Mouse (Mus musculus) forebrain, embryonic 11.5 days (tissue): ENCODE measurements around the gene Antxr2. TPM values are rescaled to one million over a fixed set of nuclear protein-coding genes. Genes with fewer than 3 reads are reported as not detected.

Experiments used
- ATAC-seq: fragments of 200-750 bp; cut with Nextera tagmentation; replicated peaks from 2 replicates; pipeline ENCODE4 v1.8.0; 2017; ENCODE audit warnings: moderate TSS enrichment; ENCODE audit not compliant: low FRiP score
- DNase-seq: peaks from one replicate; pipeline ENCODE4 v3.0.0-alpha.2; 2017; ENCODE audit warnings: low spot score
- H3K27ac ChIP-seq: fragments of 300-500 bp; sonication (generic); 2 replicates; pipeline ENCODE4 v1.5.1; 2014; ENCODE audit warnings: low read depth, low read length
- H3K27me3 ChIP-seq: fragments of 300-500 bp; sonication (generic); 2 replicates; pipeline ENCODE4 v1.6.1; 2014; ENCODE audit warnings: mild to moderate bottlenecking, low read length, mixed read lengths; ENCODE audit not compliant: control insufficient read depth, insufficient read depth
- H3K36me3 ChIP-seq: fragments of 300-500 bp; sonication (generic); 2 replicates; pipeline ENCODE4 v1.6.1; 2014; ENCODE audit warnings: mild to moderate bottlenecking, low read length, moderate library complexity, mixed read lengths; ENCODE audit not compliant: control insufficient read depth, insufficient read depth
- H3K4me1 ChIP-seq: fragments of 300-500 bp; sonication (generic); replicated peaks from 2 replicates; pipeline ENCODE4 v1.6.1; 2014; ENCODE audit warnings: low read length, mixed read lengths; ENCODE audit not compliant: control insufficient read depth, insufficient read depth
- H3K4me2 ChIP-seq: fragments of 300-500 bp; sonication (generic); 2 replicates; pipeline ENCODE4 v1.6.1; 2014; ENCODE audit warnings: low read depth, mild to moderate bottlenecking, low read length, moderate library complexity, mixed read lengths; ENCODE audit not compliant: severe bottlenecking
- H3K4me3 ChIP-seq: fragments of 300-500 bp; sonication (generic); 2 replicates; pipeline ENCODE4 v1.5.1; 2014; ENCODE audit warnings: low read depth, low read length
- H3K9ac ChIP-seq: fragments of 300-500 bp; sonication (generic); 2 replicates; pipeline ENCODE4 v1.6.1; 2014; ENCODE audit warnings: low read length
- H3K9me3 ChIP-seq: fragments of 300-500 bp; sonication (generic); 2 replicates; pipeline ENCODE4 v1.6.1; 2016; ENCODE audit warnings: low read length, mixed read lengths; ENCODE audit not compliant: control insufficient read depth
- WGBS: fragments of 180-500 bp; shearing (Covaris S2); extraction: QIAGEN DNeasy Blood & Tissue Kit; methylation state at CpG from one replicate; pipeline ENCODE4 v1.1.7; 2014; 5-methylcytosine and 5-hydroxymethylcytosine counted together
- polyA plus RNA-seq: library from polyadenylated mRNA; unstranded; fragments of >200 nt; fragmentation: Nextera tagmentation; extraction: Ambion mirVana; gene quantifications from 2 replicates; pipeline ENCODE4 v1.2.1, GENCODE M21; 2014

The Antxr2 gene
- polyA plus RNA-seq, 1 experiment from 2014 or later, result 10.5 TPM

- Histone ChIP-seq H3K27ac (no peak overlapping the region), H3K9ac (no peak overlapping the region), H3K4me3 (no peak overlapping the region), H3K27me3 (no peaks in the 10 kb centered on the region), H3K4me1 (no peaks in the 10 kb centered on the region), H3K36me3 (no peaks in the 10 kb centered on the region; the same call in 1 of the 2 replicates), H3K9me3 (no peaks in the 10 kb centered on the region), H3K4me2 (no peak overlapping the region)
- ATAC-seq, result no peak
- 84% methylated on average over 2 of the region's 2 CpGs for WGBS
- DNase-seq, result no peak
These were observed 116.0 kb downstream of the Antxr2 start for GRCm38 (mm10) chr5:97914890-97915289.

DNA sequence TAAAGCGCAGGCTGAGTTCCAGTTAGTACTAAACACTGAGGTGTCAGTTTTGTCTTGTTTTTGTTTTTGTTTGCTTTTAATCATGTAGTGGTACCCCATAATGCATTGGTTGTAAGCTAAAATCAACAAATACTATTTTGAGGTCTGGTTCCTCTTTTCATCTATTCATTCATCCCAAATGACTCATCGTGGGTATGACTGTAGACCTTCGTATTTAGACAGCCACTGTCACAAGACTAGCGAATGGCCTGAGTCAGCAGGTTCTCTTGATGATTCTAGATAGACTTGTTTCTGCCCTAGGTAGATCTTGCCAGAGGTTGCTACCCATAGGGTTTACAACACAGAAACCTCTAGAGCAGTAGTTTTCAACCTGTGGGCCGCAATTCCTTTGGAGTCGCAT is 116.9 kb downstream of the Antxr2 start:
- H3K4me2 ChIP-seq, result no peak overlapping the region
- H3K27ac ChIP-seq, result no peak overlapping the region
- H3K4me3 ChIP-seq, result no peak overlapping the region
- DNase-seq (no peak), ATAC-seq (no peak)
- H3K9ac ChIP-seq, result no peak overlapping the region
- no peaks in the 10 kb centered on the region; the same call in 1 of the 2 replicates for H3K36me3 ChIP-seq
- no peaks in the 10 kb centered on the region for H3K9me3 ChIP-seq
- 91% methylated on average over 6 of the region's 6 CpGs for WGBS
- H3K27me3 ChIP-seq, result no peaks in the 10 kb centered on the region
- no peaks in the 10 kb centered on the region for H3K4me1 ChIP-seq

DNA sequence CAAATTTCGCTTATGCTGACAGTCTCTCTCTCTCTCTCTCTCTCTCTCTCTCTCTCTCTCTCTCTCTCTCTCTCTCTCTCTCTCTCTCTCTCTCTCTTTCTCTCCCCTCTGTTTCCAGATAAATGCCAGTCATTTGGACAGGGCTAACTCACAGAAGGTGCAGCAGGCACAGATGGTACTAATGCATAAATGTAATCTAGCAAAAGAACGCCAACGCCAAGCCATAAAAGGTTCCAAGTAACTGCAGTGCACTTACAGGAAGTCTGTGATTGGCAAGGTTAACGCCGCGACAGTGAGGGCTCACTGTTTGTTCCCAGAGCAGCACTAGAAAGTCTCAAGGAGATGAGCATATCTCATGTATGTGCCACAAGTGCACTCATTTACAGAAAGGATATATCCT is 123.4 kb downstream of the Antxr2 start:
- DNase-seq (no peak), ATAC-seq (no peak)
- Histone ChIP-seq H3K36me3 (no peaks in the 10 kb centered on the region), H3K4me2 (no peak overlapping the region), H3K9ac (no peak overlapping the region), H3K9me3 (no peaks in the 10 kb centered on the region), H3K4me3 (no peak overlapping the region), H3K4me1 (no peaks in the 10 kb centered on the region), H3K27me3 (no peaks in the 10 kb centered on the region), H3K27ac (no peak overlapping the region)
- 79% methylated on average over 6 of the region's 6 CpGs for WGBS

GRCm38 (mm10) chr5:97906537-97907266 is 124.1 kb downstream of the Antxr2 start:
- ATAC-seq, result no peak
- Histone ChIP-seq H3K36me3 (no peaks in the 10 kb centered on the region), H3K4me1 (no peaks in the 10 kb centered on the region), H3K4me2 (no peak overlapping the region), H3K4me3 (no peak overlapping the region), H3K27me3 (no peaks in the 10 kb centered on the region), H3K27ac (no peak overlapping the region), H3K9ac (no peak overlapping the region), H3K9me3 (no peaks in the 10 kb centered on the region)
- no peak for DNase-seq
- WGBS, result 85% methylated on average over 13 of the region's 13 CpGs

DNA sequence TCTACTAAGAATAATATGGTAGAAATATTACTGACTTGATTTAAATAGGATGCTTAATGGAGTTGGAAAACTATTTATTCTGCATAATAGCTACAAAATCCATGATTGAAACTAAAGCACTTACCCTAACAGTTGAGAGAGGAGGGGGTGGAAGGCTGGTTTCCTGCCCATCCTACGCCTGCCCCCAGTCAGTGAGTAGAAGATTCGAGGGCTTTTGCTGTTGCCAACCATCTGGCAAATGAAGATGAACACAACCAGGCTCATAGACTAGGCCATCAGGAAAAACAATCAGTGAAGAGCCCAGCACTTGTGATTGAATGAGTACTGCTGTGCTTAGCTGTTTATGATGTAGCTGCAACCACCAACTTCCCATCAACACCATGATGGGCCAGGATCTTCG is 125.0 kb downstream of the Antxr2 start:
- ATAC-seq, result no peak
- no peaks in the 10 kb centered on the region for H3K36me3 ChIP-seq
- no peak overlapping the region for H3K9ac ChIP-seq
- no peak overlapping the region for H3K4me3 ChIP-seq
- 87% methylated on average over 3 of the region's 3 CpGs for WGBS
- H3K27ac ChIP-seq, result no peak overlapping the region
- no peaks in the 10 kb centered on the region for H3K27me3 ChIP-seq
- no peak for DNase-seq
- H3K4me2 ChIP-seq, result no peak overlapping the region
- no peaks in the 10 kb centered on the region for H3K9me3 ChIP-seq
- H3K4me1 ChIP-seq, result no peaks in the 10 kb centered on the region

DNA sequence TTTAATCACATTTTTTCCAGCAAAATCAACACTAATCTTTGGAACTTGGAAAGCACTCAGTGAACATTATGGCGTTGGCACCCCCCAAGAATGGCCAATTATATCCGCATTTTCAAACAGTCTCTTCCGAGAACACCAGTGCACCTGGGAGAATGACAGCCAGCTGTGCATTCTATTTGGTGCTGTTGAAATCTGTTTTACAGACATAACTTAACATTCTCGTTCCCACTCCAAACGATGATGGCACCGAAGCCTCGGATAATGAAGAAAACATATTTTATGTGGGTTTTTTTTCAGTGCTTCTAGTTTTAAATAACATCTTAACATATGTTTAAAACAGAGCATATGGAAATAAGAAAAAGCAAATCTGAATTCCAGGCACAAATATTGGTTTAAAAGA is 129.7 kb downstream of the Antxr2 start:
- Histone ChIP-seq H3K27me3 (no peaks in the 10 kb centered on the region), H3K4me3 (no peak overlapping the region), H3K9me3 (no peaks in the 10 kb centered on the region), H3K36me3 (no peaks in the 10 kb centered on the region), H3K27ac (no peak overlapping the region), H3K9ac (no peak overlapping the region), H3K4me2 (no peak overlapping the region), H3K4me1 (no peaks in the 10 kb centered on the region)
- ATAC-seq (no peak), DNase-seq (no peak)
- WGBS, result 95% methylated on average over 7 of the region's 7 CpGs

DNA sequence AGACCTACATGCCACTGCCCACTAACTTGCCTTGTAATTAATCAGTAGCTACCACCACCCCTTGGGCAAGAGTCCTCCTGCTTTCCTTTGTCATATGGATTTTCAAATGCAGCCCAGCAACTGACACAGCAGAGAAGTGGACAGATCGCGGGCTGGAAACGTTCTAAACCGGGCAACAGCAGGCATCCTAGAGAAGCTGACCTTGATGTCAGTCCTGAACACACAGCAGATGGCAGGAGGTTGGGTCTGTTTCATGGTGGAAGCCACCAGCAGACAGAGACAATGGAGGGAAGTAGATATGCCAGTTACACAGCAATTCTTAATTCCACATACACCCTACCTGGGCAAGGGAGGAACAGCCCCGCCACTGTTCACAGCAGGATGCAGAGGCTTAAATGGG is 131.5 kb downstream of the Antxr2 start:
- Histone ChIP-seq H3K36me3 (no peaks in the 10 kb centered on the region), H3K4me3 (no peak overlapping the region), H3K4me2 (no peak overlapping the region), H3K27me3 (no peaks in the 10 kb centered on the region), H3K9ac (no peak overlapping the region), H3K27ac (no peak overlapping the region), H3K9me3 (no peaks in the 10 kb centered on the region), H3K4me1 (no peaks in the 10 kb centered on the region)
- DNase-seq (no peak), ATAC-seq (no peak)
- 92% methylated on average over 5 of the region's 5 CpGs for WGBS

DNA sequence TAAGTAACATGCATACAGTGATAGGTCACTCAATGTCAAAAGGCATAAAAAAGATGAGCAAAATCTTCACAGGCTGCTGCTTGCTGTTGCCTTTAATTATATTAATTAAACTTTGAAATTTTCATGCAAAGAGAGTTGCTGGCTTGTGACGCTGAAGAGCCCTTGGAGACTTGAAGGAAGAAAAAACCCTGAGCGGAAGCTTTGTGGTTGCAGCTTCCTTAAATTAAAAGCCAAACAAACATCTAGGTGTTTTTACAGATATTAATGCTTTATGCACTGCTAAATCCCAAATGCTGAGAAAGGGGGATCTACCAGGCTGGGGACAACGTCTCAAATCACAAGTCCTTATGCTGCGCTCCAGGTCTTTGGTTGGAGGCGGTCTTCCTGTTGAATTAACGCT is 145.4 kb downstream of the Antxr2 start:
- DNase-seq (no peak), ATAC-seq (no peak)
- no peaks in the 10 kb centered on the region for H3K4me1 ChIP-seq
- H3K4me2 ChIP-seq, result no peak overlapping the region
- H3K4me3 ChIP-seq, result no peak overlapping the region
- H3K9me3 ChIP-seq, result no peaks in the 10 kb centered on the region
- WGBS, result 92% methylated on average over 6 of the region's 6 CpGs
- H3K27ac ChIP-seq, result no peak overlapping the region
- no peaks in the 10 kb centered on the region for H3K27me3 ChIP-seq
- no peaks in the 10 kb centered on the region for H3K36me3 ChIP-seq
- H3K9ac ChIP-seq, result no peak overlapping the region

GRCm38 (mm10) chr5:97884110-97884509 is 146.7 kb downstream of the Antxr2 start:
- no peak overlapping the region for H3K4me2 ChIP-seq
- ATAC-seq, result no peak
- no peaks in the 10 kb centered on the region for H3K9me3 ChIP-seq
- H3K9ac ChIP-seq, result no peak overlapping the region
- WGBS, result 83% methylated on average over 3 of the region's 3 CpGs
- DNase-seq, result no peak
- no peak overlapping the region for H3K4me3 ChIP-seq
- no peak overlapping the region for H3K27ac ChIP-seq
- no peaks in the 10 kb centered on the region for H3K36me3 ChIP-seq
- no peaks in the 10 kb centered on the region for H3K4me1 ChIP-seq
- no peaks in the 10 kb centered on the region for H3K27me3 ChIP-seq
